Mouse (Mus musculus) kidney, embryonic 15.5 days (tissue): Measurements from ENCODE around the gene Map4k2. TPM values are rescaled to one million over a fixed set of nuclear protein-coding genes. Genes with fewer than 3 reads are reported as not detected.
"Not testable (repeated sequence)": the region's sequence is repeated elsewhere in the genome, so short reads cannot be mapped to it uniquely, and the experiment has no call there.

ENCODE experiments used
- ATAC-seq: fragments of 200-750 bp; cut with Nextera tagmentation; replicated peaks from 2 replicates; pipeline ENCODE4 v1.8.0; 2017; ENCODE audit warnings: moderate TSS enrichment; ENCODE audit not compliant: low FRiP score
- H3K27ac ChIP-seq: fragments of 300-500 bp; sonication (generic); 2 replicates; pipeline ENCODE4 v1.5.1; 2015; ENCODE audit warnings: mild to moderate bottlenecking, inconsistent platforms
- H3K27me3 ChIP-seq: fragments of 300-500 bp; sonication (generic); 2 replicates; pipeline ENCODE4 v1.6.1; 2015; ENCODE audit warnings: inconsistent platforms
- H3K36me3 ChIP-seq: fragments of 300-500 bp; sonication (generic); 2 replicates; pipeline ENCODE4 v1.6.1; 2015; ENCODE audit warnings: inconsistent platforms
- H3K4me1 ChIP-seq: fragments of 300-500 bp; sonication (generic); 2 replicates; pipeline ENCODE4 v1.6.1; 2015; ENCODE audit warnings: inconsistent platforms
- H3K4me2 ChIP-seq: fragments of 300-500 bp; sonication (generic); 2 replicates; pipeline ENCODE4 v1.6.1; 2015; ENCODE audit warnings: moderate library complexity, mild to moderate bottlenecking, inconsistent platforms
- H3K4me3 ChIP-seq: fragments of 300-500 bp; sonication (generic); replicated peaks from 2 replicates; pipeline ENCODE4 v1.5.1; 2015; ENCODE audit warnings: mild to moderate bottlenecking, inconsistent platforms
- H3K9ac ChIP-seq: fragments of 300-500 bp; sonication (generic); 2 replicates; pipeline ENCODE4 v1.6.1; 2015; ENCODE audit warnings: mild to moderate bottlenecking, inconsistent platforms
- H3K9me3 ChIP-seq: fragments of 300-500 bp; sonication (generic); replicated peaks from 2 replicates; pipeline ENCODE4 v1.6.1; 2016; ENCODE audit warnings: inconsistent platforms
- WGBS: fragments of 180-500 bp; shearing (Covaris S2); methylation state at CpG from one replicate; pipeline ENCODE4 v1.1.7; 2015; ENCODE audit warnings: mixed read lengths; 5-methylcytosine and 5-hydroxymethylcytosine counted together
- polyA plus RNA-seq: library from polyadenylated mRNA; unstranded; fragments of >200 nt; fragmentation: Nextera tagmentation; extraction: Ambion mirVana; gene quantifications from 2 replicates; pipeline ENCODE4 v1.2.1, GENCODE M21; 2015

The Map4k2 gene
- polyA plus RNA-seq, 1 experiment from 2014 or later: 21.9 TPM

GRCm38 (mm10) chr19:6304787-6305516, 36.0 kb upstream of the Map4k2 start:
- Histone ChIP-seq H3K9ac (no peak overlapping the region), H3K36me3 (peaks cover 5% of the 10 kb centered on the region), H3K9me3 (no peaks in the 10 kb centered on the region), H3K27ac (peak overlapping the region; percentile 55), H3K4me1 (peaks cover 34% of the 10 kb centered on the region), H3K27me3 (no peaks in the 10 kb centered on the region), H3K4me2 (no peak overlapping the region), H3K4me3 (no peak overlapping the region)
- 20% methylated on average over 5 of the region's 5 CpGs for WGBS
- ATAC-seq: peak; percentile 57

GRCm38 (mm10) chr19:6305517-6306115, 35.3 kb upstream of the Map4k2 start:
- ATAC-seq: no peak
- Histone ChIP-seq H3K4me2 (peak overlapping the region; percentile 64), H3K4me1 (peaks cover 33% of the 10 kb centered on the region), H3K36me3 (peaks cover 6% of the 10 kb centered on the region), H3K4me3 (peak overlapping the region; percentile 65), H3K9me3 (no peaks in the 10 kb centered on the region), H3K27me3 (no peaks in the 10 kb centered on the region), H3K9ac (peak overlapping the region; percentile 65), H3K27ac (peak overlapping the region; percentile 91)
- WGBS: 62% methylated on average over 8 of the region's 8 CpGs

- peak within 1 kb of the TSS; percentile 65 for H3K4me3 ChIP-seq
- peak within 1 kb of the TSS; percentile 91 for H3K27ac ChIP-seq
- under 1% methylated on average over 36 of the region's 38 CpGs for WGBS
- peaks cover 12% of the 10 kb centered on the region for H3K36me3 ChIP-seq
- peaks cover 33% of the 10 kb centered on the region for H3K4me1 ChIP-seq
- no peaks in the 10 kb centered on the region for H3K9me3 ChIP-seq
- ATAC-seq: peak; percentile 89
- no peaks in the 10 kb centered on the region for H3K27me3 ChIP-seq
- peak within 1 kb of the TSS; percentile 64 for H3K4me2 ChIP-seq
- H3K9ac ChIP-seq: peak within 1 kb of the TSS; percentile 65
These were observed 34.8 kb upstream of the Map4k2 start, which contains the start of gene Cdc42bpg for GRCm38 (mm10) chr19:6306137-6306551. TSS of gene Cdc42bpg (plus strand) at chr19:6306456.

- peak; percentile 67 for ATAC-seq
- Histone ChIP-seq H3K9me3 (no peaks in the 10 kb centered on the region), H3K4me2 (peak overlapping the region; percentile 64), H3K27ac (peak overlapping the region; percentile 91; the same call in 1 of the 2 replicates), H3K4me3 (peak overlapping the region; percentile 65), H3K36me3 (peaks cover 16% of the 10 kb centered on the region), H3K4me1 (peaks cover 33% of the 10 kb centered on the region), H3K9ac (peak overlapping the region; percentile 65), H3K27me3 (no peaks in the 10 kb centered on the region)
- WGBS: 0% methylated on average over 31 of the region's 34 CpGs
These were observed 34.3 kb upstream of the Map4k2 start for GRCm38 (mm10) chr19:6306586-6306985.

DNA sequence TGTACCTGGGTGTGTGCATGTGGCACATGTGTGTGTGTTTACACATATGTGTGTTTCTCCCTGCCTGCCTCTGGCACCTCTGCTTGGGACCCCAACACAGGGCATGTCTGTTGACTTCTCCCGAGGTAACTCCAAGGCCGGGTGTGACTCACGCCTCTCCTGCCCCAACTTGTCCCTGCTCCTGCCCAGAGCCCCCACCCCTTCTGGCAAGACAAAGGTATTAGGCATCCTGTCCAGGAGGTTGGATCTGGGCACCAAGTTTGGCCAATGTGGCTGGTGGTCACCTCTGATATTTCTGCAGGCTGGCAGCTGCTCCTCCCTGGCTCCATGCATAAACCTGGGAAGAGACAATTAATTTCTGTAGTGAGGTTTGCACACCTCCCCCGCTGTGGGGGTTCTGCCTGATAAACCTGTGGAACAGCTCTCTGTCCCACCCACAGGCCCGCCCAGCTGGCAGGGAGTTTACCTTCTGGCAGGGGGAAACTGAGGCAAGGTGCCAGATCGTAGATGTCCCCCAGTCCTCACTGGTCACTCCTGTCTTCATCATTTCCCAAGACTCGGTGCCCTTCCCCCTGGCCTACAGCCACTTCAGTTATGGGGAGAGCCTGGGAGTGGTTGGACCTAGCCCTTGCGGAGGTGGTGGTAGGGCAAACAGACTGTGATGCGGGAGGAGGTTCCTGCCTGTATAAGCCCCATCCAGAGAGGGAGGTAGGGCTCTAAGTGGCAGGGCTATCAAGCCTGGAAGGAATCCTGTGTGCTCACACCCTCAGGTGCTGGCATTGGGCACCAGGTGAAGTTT, 33.0 kb upstream of the Map4k2 start:
- peak overlapping the region; percentile 65; the same call in 1 of the 2 replicates for H3K4me3 ChIP-seq

DNA sequence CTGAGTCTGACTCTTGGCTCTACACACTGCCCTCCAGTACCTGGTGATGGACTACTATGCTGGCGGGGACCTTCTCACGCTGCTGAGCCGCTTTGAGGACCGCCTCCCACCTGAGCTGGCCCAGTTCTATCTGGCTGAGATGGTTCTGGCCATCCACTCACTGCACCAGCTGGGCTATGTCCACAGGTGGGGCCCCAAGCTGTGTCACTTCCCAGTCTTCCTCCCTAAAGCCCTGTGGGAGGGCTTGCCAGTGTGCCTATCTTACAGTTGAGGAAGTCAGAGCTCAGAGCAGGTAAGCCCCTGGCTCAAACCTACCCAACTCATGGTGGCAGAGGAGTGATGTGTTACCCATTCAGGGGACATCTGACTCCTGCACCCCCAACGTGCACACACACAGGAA, 30.8 kb upstream of the Map4k2 start:
- no peak for ATAC-seq
- H3K27ac ChIP-seq: no peak overlapping the region
- no peak overlapping the region for H3K4me3 ChIP-seq
- no peaks in the 10 kb centered on the region for H3K9me3 ChIP-seq
- 91% methylated on average over 5 of the region's 5 CpGs for WGBS
- peaks cover 49% of the 10 kb centered on the region for H3K36me3 ChIP-seq
- peaks cover 24% of the 10 kb centered on the region for H3K4me1 ChIP-seq
- H3K4me2 ChIP-seq: no peak overlapping the region
- no peak overlapping the region for H3K9ac ChIP-seq
- H3K27me3 ChIP-seq: no peaks in the 10 kb centered on the region

More for the DNA sequence above, 33.0 kb upstream of the Map4k2 start:
- peaks cover 28% of the 10 kb centered on the region for H3K4me1 ChIP-seq
- no peak overlapping the region for H3K27ac ChIP-seq
- 78% methylated on average over 9 of the region's 9 CpGs for WGBS
- no peak for ATAC-seq
- peak overlapping the region; percentile 64 for H3K4me2 ChIP-seq
- peaks cover 26% of the 10 kb centered on the region for H3K36me3 ChIP-seq
- peak overlapping the region; percentile 65; the same call in 1 of the 2 replicates for H3K9ac ChIP-seq
- H3K27me3 ChIP-seq: no peaks in the 10 kb centered on the region
- no peaks in the 10 kb centered on the region for H3K9me3 ChIP-seq

DNA sequence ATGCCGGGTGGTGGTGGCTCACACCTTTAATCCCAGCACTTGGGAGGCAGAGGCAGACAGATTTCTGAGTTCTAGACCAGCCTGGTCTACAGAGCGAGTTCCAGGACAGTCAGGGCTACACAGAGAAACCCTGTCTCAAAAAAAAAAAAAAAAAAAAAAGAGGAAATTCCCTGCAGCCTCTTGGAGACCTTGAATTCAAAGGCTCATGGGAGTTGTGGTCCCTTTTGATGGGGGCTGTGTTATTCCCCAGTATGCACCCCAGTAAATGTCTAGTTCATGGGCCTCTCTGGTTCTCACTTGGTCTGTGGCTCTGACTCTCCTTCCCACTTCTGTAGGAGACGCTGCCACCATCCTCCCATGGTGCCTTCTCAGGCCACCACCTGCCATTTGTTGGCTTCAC, 29.2 kb upstream of the Map4k2 start:
- H3K27me3 ChIP-seq, ATAC-seq, H3K4me3 ChIP-seq, H3K9ac ChIP-seq, H3K9me3 ChIP-seq, H3K4me2 ChIP-seq, H3K27ac ChIP-seq: not testable (repeated sequence)
- H3K4me1 ChIP-seq: peaks cover 16% of the 10 kb centered on the region
- WGBS: 89% methylated on average over 3 of the region's 3 CpGs
- peaks cover 65% of the 10 kb centered on the region for H3K36me3 ChIP-seq

DNA sequence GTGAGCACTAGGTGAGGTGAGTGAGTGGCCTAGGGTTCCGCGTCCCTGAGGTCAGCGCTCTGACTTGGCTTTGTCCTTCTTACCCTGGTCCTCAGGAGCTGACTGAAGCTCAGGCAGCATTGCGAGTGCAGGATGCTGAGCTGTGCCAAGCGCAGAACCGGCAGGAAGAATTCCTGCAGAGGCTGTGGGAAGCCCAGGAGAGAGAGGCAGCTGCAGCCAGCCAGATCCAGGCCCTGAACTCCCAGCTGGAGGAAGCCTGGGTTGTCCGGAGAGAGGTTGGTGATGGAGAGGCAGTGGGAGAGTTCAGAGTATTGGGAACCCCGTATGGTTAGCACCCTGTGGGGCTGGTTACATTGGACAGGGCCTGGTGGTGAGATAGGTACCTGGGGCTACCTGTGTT, 27.1 kb upstream of the Map4k2 start:
- no peak overlapping the region for H3K4me3 ChIP-seq
- H3K4me2 ChIP-seq: no peak overlapping the region
- H3K9me3 ChIP-seq: no peaks in the 10 kb centered on the region
- H3K9ac ChIP-seq: no peak overlapping the region
- peaks cover 85% of the 10 kb centered on the region for H3K36me3 ChIP-seq
- H3K27me3 ChIP-seq: no peaks in the 10 kb centered on the region
- no peaks in the 10 kb centered on the region for H3K4me1 ChIP-seq
- ATAC-seq: no peak
- H3K27ac ChIP-seq: no peak overlapping the region
- 91% methylated on average over 8 of the region's 8 CpGs for WGBS

GRCm38 (mm10) chr19:6314513-6314912, 26.4 kb upstream of the Map4k2 start:
- no peak for ATAC-seq
- Histone ChIP-seq H3K9ac (no peak overlapping the region), H3K4me3 (no peak overlapping the region), H3K27ac (no peak overlapping the region), H3K9me3 (no peaks in the 10 kb centered on the region), H3K4me1 (no peaks in the 10 kb centered on the region), H3K36me3 (peaks cover 92% of the 10 kb centered on the region), H3K27me3 (no peaks in the 10 kb centered on the region), H3K4me2 (no peak overlapping the region)
- 80% methylated on average over 8 of the region's 8 CpGs for WGBS

GRCm38 (mm10) chr19:6315573-6315972, 25.4 kb upstream of the Map4k2 start:
- peaks cover 97% of the 10 kb centered on the region for H3K36me3 ChIP-seq
- WGBS: 82% methylated on average over 14 of the region's 14 CpGs

DNA sequence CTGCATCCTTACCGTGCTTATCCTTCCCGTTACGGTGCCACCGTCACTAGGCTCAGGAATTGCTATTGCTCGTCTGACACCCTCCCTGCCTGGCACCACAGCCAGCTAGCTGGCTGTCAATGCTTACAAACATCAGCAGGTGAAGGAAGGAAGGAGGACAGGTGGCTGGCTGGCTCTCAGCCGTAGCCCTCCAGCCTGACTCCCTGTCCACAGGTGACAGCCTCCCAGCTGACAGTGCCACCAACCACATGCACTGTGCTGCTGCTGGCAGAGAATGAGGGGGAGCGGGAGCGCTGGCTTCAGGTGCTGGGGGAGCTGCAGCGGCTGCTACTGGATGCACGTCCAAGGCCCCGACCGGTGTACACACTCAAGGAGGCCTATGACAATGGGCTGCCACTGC, 22.8 kb upstream of the Map4k2 start:
- ATAC-seq: no peak
- no peak overlapping the region for H3K9ac ChIP-seq
- 91% methylated on average over 12 of the region's 12 CpGs for WGBS

More at GRCm38 (mm10) chr19:6315573-6315972, 25.4 kb upstream of the Map4k2 start:
- Histone ChIP-seq H3K27me3 (no peaks in the 10 kb centered on the region), H3K9me3 (no peaks in the 10 kb centered on the region), H3K4me3 (no peak overlapping the region), H3K4me1 (no peaks in the 10 kb centered on the region), H3K4me2 (no peak overlapping the region), H3K27ac (no peak overlapping the region), H3K9ac (no peak overlapping the region)
- ATAC-seq: no peak

GRCm38 (mm10) chr19:6321358-6321757, 19.6 kb upstream of the Map4k2 start:
- Histone ChIP-seq H3K4me2 (no peak overlapping the region), H3K4me1 (no peaks in the 10 kb centered on the region), H3K27me3 (no peaks in the 10 kb centered on the region), H3K9ac (no peak overlapping the region), H3K4me3 (no peak overlapping the region), H3K27ac (0 out of 2 replicates have a peak overlapping the region, but pooled peaks have one; percentile 18), H3K36me3 (peaks cover 81% of the 10 kb centered on the region), H3K9me3 (no peaks in the 10 kb centered on the region)
- WGBS: 81% methylated on average over 8 of the region's 8 CpGs
- no peak for ATAC-seq

More for the DNA sequence above, 22.8 kb upstream of the Map4k2 start:
- no peak overlapping the region for H3K4me3 ChIP-seq
- H3K27me3 ChIP-seq: no peaks in the 10 kb centered on the region
- H3K36me3 ChIP-seq: peaks cover 99% of the 10 kb centered on the region
- H3K4me1 ChIP-seq: no peaks in the 10 kb centered on the region
- no peaks in the 10 kb centered on the region for H3K9me3 ChIP-seq
- no peak overlapping the region for H3K27ac ChIP-seq
- no peak overlapping the region for H3K4me2 ChIP-seq
